Mouse (Mus musculus) testis, adult 2 months (tissue): ENCODE data around the gene Filip1l.

Source experiments
- CTCF ChIP-seq: fragments of 200-500 bp; IDR thresholded peaks from 2 replicates; pipeline ENCODE4 v1.5.1; 2012; ENCODE audit warnings: low read depth, mild to moderate bottlenecking, inconsistent platforms, low read length, moderate library complexity; ENCODE audit not compliant: control insufficient read depth, insufficient read depth, insufficient replicate concordance
- POLR2A ChIP-seq: fragments of 200-500 bp; IDR thresholded peaks from 2 replicates; pipeline ENCODE4 v1.6.1; 2012; ENCODE audit warnings: low read depth, mild to moderate bottlenecking, inconsistent platforms, low read length, moderate library complexity; ENCODE audit not compliant: control insufficient read depth

DNA sequence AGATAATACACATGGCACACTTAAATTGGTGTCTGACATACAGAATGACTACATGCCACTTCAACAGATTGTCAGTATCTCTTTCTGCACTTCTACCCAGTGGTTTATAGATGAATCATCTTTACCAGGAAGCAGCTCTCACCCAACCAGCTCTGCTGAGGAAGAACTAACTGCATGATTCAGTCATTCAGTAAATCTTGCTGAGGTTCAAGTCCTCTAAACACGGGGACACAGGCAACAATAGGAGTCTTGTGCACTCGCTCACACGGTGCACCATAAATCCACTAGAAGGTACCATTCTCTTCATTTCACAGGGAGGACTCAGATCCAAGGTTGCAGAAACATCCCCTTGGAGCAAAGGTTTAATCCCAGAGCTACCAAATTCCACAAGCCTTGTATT lies 148.0 kb downstream of the Filip1l start:
- TF ChIP-seq CTCF (no peak), POLR2A (no peak)
